ENCODE assay signal across 11 mouse cellular contexts in the genomic region with DNA sequence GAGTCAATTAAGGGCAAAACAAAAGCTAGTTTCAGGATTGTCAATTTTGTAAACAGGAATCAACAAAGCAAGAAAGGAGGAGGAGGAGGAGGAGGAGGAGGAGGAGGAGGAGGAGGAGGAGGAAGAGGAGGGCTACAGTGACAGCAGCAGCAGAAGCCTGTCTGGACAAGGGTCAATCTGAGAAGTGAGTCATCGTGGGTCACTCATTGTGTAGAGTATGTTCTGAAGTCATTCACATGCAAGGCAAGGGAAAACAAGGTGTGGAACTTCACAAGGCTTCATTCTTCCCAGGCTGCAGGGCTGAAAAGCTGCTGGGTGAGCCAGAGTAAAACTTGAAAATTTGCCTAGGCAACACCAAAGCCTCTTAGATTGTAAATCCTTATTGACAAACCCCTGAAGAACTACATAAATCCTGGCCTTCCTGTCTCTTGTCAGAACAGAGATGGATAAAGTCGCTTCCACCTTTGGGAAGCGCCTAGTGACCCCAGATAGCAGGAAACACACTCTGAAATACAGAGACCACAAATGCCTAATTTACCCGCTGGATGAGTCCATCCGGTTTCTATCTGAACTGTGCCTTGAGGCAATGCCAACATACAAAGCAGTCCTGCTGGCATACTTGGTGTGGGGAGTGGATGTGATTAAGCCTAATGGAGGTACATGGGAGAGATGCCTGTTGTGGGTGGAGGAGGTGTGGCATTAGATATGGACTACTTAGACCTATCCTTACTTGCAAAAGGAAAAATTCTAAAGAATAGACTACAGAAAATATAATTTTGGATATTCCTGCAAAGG.
A peak's percentile ranks its signal among the peaks of the same experiment; 100 is the strongest.
DNase-seq lines count a peak whose midpoint lies in the region; ATAC-seq and TF ChIP-seq lines count a peak whose summit lies in the region.
"Had no signal": no experiment of that assay in that cellular context is flagged by ENCODE, and none has a peak within 500 bp of the region (broad histone marks: within the 10 kb centered on the region; RNA-seq: fewer than 3 reads in every experiment).

No protein-coding gene starts in this region.

- no peak overlapping the region for H3K4me2 ChIP-seq in forebrain, embryonic 16.5 days (ENCODE audit: low read length)
- no peak overlapping the region for H3K4me2 ChIP-seq in forebrain, postnatal 0 days (ENCODE audit: low read depth)
- H3K4me2 ChIP-seq in midbrain, embryonic 14.5 days (ENCODE audit: low read length) = no peak overlapping the region
- no peak overlapping the region for H3K4me2 ChIP-seq in midbrain, embryonic 15.5 days
- no peak overlapping the region for H3K4me2 ChIP-seq in stomach, embryonic 15.5 days

- 0 out of 2 replicates have a peak, but pooled peaks have one; percentile 43 for ATAC-seq in forebrain, embryonic 16.5 days
- no peak for ATAC-seq in forebrain, postnatal 0 days
- no peak for ATAC-seq in midbrain, embryonic 14.5 days (ENCODE audit: low FRiP score, low TSS enrichment)
- ATAC-seq in midbrain, embryonic 15.5 days (replicated peaks) = no peak
- ATAC-seq in stomach, embryonic 15.5 days (ENCODE audit: insufficient read depth, low FRiP score, low read depth) = 0 out of 2 replicates have a peak, but pooled peaks have one; percentile 53

- TF ChIP-seq CTCF in forebrain, postnatal 0 days (IDR thresholded peaks at IDR 0.05; ENCODE audit: low read depth) = no peak

- no peaks in the 10 kb centered on the region for H3K36me3 ChIP-seq in forebrain, embryonic 16.5 days (ENCODE audit: control insufficient read depth, insufficient read depth)
- no peaks in the 10 kb centered on the region for H3K36me3 ChIP-seq in forebrain, postnatal 0 days (ENCODE audit: insufficient read depth)
- H3K36me3 ChIP-seq in midbrain, embryonic 14.5 days (ENCODE audit: control insufficient read depth, insufficient read depth, low read length) = no peaks in the 10 kb centered on the region
- H3K36me3 ChIP-seq in midbrain, embryonic 15.5 days (replicated peaks) = no peaks in the 10 kb centered on the region
- H3K36me3 ChIP-seq in stomach, embryonic 15.5 days = no peaks in the 10 kb centered on the region

- no peak overlapping the region for H3K4me3 ChIP-seq in forebrain, embryonic 16.5 days (replicated peaks; ENCODE audit: low read length)
- no peak overlapping the region for H3K4me3 ChIP-seq in forebrain, postnatal 0 days (ENCODE audit: low read depth, low read length)
- no peak overlapping the region for H3K4me3 ChIP-seq in midbrain, embryonic 14.5 days (replicated peaks; ENCODE audit: low read depth, low read length)
- no peak overlapping the region for H3K4me3 ChIP-seq in midbrain, embryonic 15.5 days
- no peak overlapping the region for H3K4me3 ChIP-seq in stomach, embryonic 15.5 days (replicated peaks)

- H3K9ac ChIP-seq in forebrain, embryonic 16.5 days (replicated peaks; ENCODE audit: low read depth, low read length) = no peak overlapping the region
- H3K9ac ChIP-seq in forebrain, postnatal 0 days = no peak overlapping the region
- H3K9ac ChIP-seq in midbrain, embryonic 14.5 days (replicated peaks; ENCODE audit: low read length) = no peak overlapping the region
- no peak overlapping the region for H3K9ac ChIP-seq in midbrain, embryonic 15.5 days
- H3K9ac ChIP-seq in stomach, embryonic 15.5 days = no peak overlapping the region

- 0 out of 2 replicates have a peak, but pooled peaks cover 2% of the 10 kb centered on the region for H3K9me3 ChIP-seq in forebrain, embryonic 16.5 days (ENCODE audit: control insufficient read depth, low read length)
- no peaks in the 10 kb centered on the region for H3K9me3 ChIP-seq in forebrain, postnatal 0 days (ENCODE audit: low read length)
- H3K9me3 ChIP-seq in midbrain, embryonic 14.5 days (ENCODE audit: control insufficient read depth, low read length) = no peaks in the 10 kb centered on the region
- H3K9me3 ChIP-seq in midbrain, embryonic 15.5 days = no peaks in the 10 kb centered on the region
- H3K9me3 ChIP-seq in stomach, embryonic 15.5 days = no peaks in the 10 kb centered on the region

- WGBS in forebrain, embryonic 16.5 days = 51% methylated on average over 5 of the region's 5 CpGs
- 43% methylated on average over 5 of the region's 5 CpGs for WGBS in forebrain, postnatal 0 days
- WGBS in midbrain, embryonic 14.5 days = 52% methylated on average over 5 of the region's 5 CpGs
- 55% methylated on average over 5 of the region's 5 CpGs for WGBS in midbrain, embryonic 15.5 days
- WGBS in stomach, embryonic 15.5 days = 61% methylated on average over 5 of the region's 5 CpGs

- H3K4me1 ChIP-seq in forebrain, embryonic 16.5 days (replicated peaks; ENCODE audit: control insufficient read depth, insufficient read depth, low read length) = 0 out of 2 replicates have a peak, but pooled peaks cover under 1% of the 10 kb centered on the region
- no peaks in the 10 kb centered on the region for H3K4me1 ChIP-seq in forebrain, postnatal 0 days (ENCODE audit: insufficient read depth)
- H3K4me1 ChIP-seq in midbrain, embryonic 14.5 days (ENCODE audit: control insufficient read depth, insufficient read depth, low read length) = no peaks in the 10 kb centered on the region
- no peaks in the 10 kb centered on the region for H3K4me1 ChIP-seq in midbrain, embryonic 15.5 days
- H3K4me1 ChIP-seq in stomach, embryonic 15.5 days = no peaks in the 10 kb centered on the region; the same call in 1 of the 2 replicates

- DNase-seq in adrenal gland, adult (ENCODE audit: inconsistent age in 2 of 2, low spot score in 1 of 2) = peak; percentile 4 to 58
- DNase-seq in adrenal gland, adult 18-20 months (ENCODE audit: low spot score in 2 of 2) = no peak
- no peak for DNase-seq in forebrain, postnatal 0 days
- peak; percentile 15 for DNase-seq in midbrain, embryonic 14.5 days
- no peak for DNase-seq in frontal cortex, postnatal 14 days (ENCODE audit: low spot score in 2 of 2)
- DNase-seq: heart, postnatal 36 days; retina, postnatal 1 day; thymus, postnatal 36 days had no signal

- H3K27me3 ChIP-seq in forebrain, embryonic 16.5 days (replicated peaks; ENCODE audit: control insufficient read depth, insufficient read depth, low read length) = no peaks in the 10 kb centered on the region
- H3K27me3 ChIP-seq in forebrain, postnatal 0 days (ENCODE audit: insufficient read depth, low read length) = no peaks in the 10 kb centered on the region
- H3K27me3 ChIP-seq in midbrain, embryonic 14.5 days (ENCODE audit: control insufficient read depth, insufficient read depth, low read length) = no peaks in the 10 kb centered on the region
- H3K27me3 ChIP-seq in midbrain, embryonic 15.5 days (replicated peaks) = no peaks in the 10 kb centered on the region
- no peaks in the 10 kb centered on the region for H3K27me3 ChIP-seq in stomach, embryonic 15.5 days (replicated peaks)

- H3K27ac ChIP-seq in forebrain, embryonic 16.5 days (ENCODE audit: low read length) = no peak overlapping the region
- no peak overlapping the region for H3K27ac ChIP-seq in forebrain, postnatal 0 days (ENCODE audit: low read depth, low read length)
- H3K27ac ChIP-seq in midbrain, embryonic 14.5 days (replicated peaks; ENCODE audit: low read depth, low read length) = no peak overlapping the region
- no peak overlapping the region for H3K27ac ChIP-seq in midbrain, embryonic 15.5 days
- H3K27ac ChIP-seq in stomach, embryonic 15.5 days = no peak overlapping the region

Comparison
In these comparisons a context has a peak if more than half of its experiments do, and no peak if none do; other contexts are left out.
1. DNase-seq: peak in adrenal gland, adult (2 of 2) and midbrain, embryonic 14.5 days (single experiment); none in adrenal gland, adult 18-20 months (0 of 2), forebrain, postnatal 0 days (single experiment) and frontal cortex, postnatal 14 days (0 of 2).
2. ATAC-seq: peak in forebrain, embryonic 16.5 days (single experiment) and stomach, embryonic 15.5 days (single experiment); none in forebrain, postnatal 0 days (single experiment), midbrain, embryonic 14.5 days (single experiment) and midbrain, embryonic 15.5 days (single experiment).